Mouse (Mus musculus) ES-Bruce4 (cell line): Measurements from ENCODE around the gene Camta1. TPM values are rescaled to one million over a fixed set of nuclear protein-coding genes. Genes with fewer than 3 reads are reported as not detected.

Source experiments
- H3K27ac ChIP-seq: 2 replicates; pipeline ENCODE4 v1.5.1; 2012; ENCODE audit warnings: low read length, inconsistent platforms; ENCODE audit not compliant: insufficient read depth
- H3K27me3 ChIP-seq: 2 replicates; pipeline ENCODE4 v1.6.1; 2012; ENCODE audit warnings: mild to moderate bottlenecking, low read length, inconsistent platforms; ENCODE audit not compliant: control insufficient read depth, poor library complexity, insufficient read depth, severe bottlenecking
- H3K36me3 ChIP-seq: 2 replicates; pipeline ENCODE4 v1.6.1; 2012; ENCODE audit warnings: inconsistent platforms, mild to moderate bottlenecking, low read length, moderate library complexity; ENCODE audit not compliant: control insufficient read depth, poor library complexity, insufficient read depth, severe bottlenecking
- H3K4me1 ChIP-seq: one replicate; pipeline ENCODE4 v1.8.1; 2011; ENCODE audit warnings: low read length; ENCODE audit not compliant: control insufficient read depth, insufficient read depth
- H3K4me3 ChIP-seq: 2 replicates; pipeline ENCODE4 v1.5.1; 2011; ENCODE audit warnings: low read depth, mild to moderate bottlenecking, low read length
- H3K9ac ChIP-seq: 2 replicates; pipeline ENCODE4 v1.6.1; 2012; ENCODE audit warnings: low read depth, mild to moderate bottlenecking, inconsistent platforms; ENCODE audit not compliant: poor library complexity, severe bottlenecking
- H3K9me3 ChIP-seq: replicated peaks from 2 replicates; pipeline ENCODE4 v1.6.1; 2012; ENCODE audit warnings: mild to moderate bottlenecking, low read length, inconsistent platforms; ENCODE audit not compliant: control insufficient read depth, poor library complexity, insufficient read depth, severe bottlenecking
- CTCF ChIP-seq: IDR thresholded peaks from one replicate; pipeline ENCODE4 v1.8.1; 2011; ENCODE audit warnings: low read depth, low read length
- EP300 ChIP-seq: IDR thresholded peaks from 2 replicates; pipeline ENCODE4 v1.6.1; 2011; ENCODE audit warnings: low read depth, low read length; ENCODE audit not compliant: insufficient read depth
- POLR2A ChIP-seq: IDR thresholded peaks from one replicate; pipeline ENCODE4 v1.8.1; 2011; ENCODE audit warnings: low read length; ENCODE audit not compliant: insufficient read depth
- polyA plus RNA-seq: library from polyadenylated mRNA; stranded (reverse); fragments of >200 nt; gene quantifications from 2 replicates; pipeline ENCODE4 v1.2.4, GENCODE M21; 2011; ENCODE audit warnings: low read depth; ENCODE audit not compliant: missing spikeins, insufficient read depth, insufficient read length

Gene Camta1
- polyA plus RNA-seq, 1 experiment: 85.3 TPM

DNA sequence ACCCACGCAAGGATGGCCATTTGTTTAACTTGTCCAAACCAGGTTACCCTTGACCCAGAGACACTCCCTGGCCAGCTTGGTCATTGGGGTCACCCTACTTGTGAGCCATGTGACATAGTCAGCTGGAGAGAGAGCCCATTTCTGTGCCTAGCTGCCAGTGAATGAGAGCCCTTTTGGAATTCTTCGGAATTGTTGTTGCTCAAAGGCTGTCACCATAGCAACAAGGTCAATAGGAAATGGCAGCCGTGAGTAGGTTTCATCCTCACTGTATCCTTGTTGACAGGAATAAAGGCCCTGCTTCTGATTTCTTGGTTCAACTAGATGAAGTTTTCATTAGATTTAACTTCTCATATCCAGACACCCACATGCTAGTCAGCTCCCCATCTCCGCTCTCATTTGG lies 707.4 kb downstream of the Camta1 start:
- Histone ChIP-seq H3K4me3 (no peak overlapping the region), H3K36me3 (no peaks in the 10 kb centered on the region), H3K9me3 (no peaks in the 10 kb centered on the region), H3K27ac (no peak overlapping the region), H3K4me1 (no peaks in the 10 kb centered on the region), H3K27me3 (no peaks in the 10 kb centered on the region), H3K9ac (no peak overlapping the region)
- TF ChIP-seq EP300 (no peak), POLR2A (no peak), CTCF (no peak)

DNA sequence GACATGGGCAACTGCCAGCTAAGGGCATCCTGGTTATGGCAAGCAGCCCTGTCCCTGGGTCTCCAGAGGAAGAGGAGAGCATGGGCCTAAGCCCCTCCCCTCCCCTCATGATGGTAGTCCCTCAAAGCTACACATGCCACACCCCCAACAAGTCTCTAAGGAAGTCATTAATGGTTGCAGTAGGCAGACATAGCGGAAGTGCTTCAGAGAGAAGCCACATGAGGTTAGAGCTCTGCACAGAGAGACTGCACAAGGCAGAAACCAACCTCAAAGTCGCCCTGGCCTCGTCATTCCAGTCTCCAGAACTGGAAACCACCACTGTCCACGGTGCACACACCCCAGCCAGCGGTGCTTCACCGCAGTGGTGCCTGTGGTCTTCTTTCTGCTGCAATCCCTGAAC lies 709.7 kb downstream of the Camta1 start:
- no peak overlapping the region for H3K27ac ChIP-seq
- no peaks in the 10 kb centered on the region for H3K36me3 ChIP-seq
- H3K9me3 ChIP-seq: peaks cover 6% of the 10 kb centered on the region; the same call in 1 of the 2 replicates
- no peak overlapping the region for H3K9ac ChIP-seq
- H3K27me3 ChIP-seq: no peaks in the 10 kb centered on the region
- TF ChIP-seq POLR2A (no peak), EP300 (no peak), CTCF (no peak)
- H3K4me3 ChIP-seq: no peak overlapping the region
- H3K4me1 ChIP-seq: no peaks in the 10 kb centered on the region

DNA sequence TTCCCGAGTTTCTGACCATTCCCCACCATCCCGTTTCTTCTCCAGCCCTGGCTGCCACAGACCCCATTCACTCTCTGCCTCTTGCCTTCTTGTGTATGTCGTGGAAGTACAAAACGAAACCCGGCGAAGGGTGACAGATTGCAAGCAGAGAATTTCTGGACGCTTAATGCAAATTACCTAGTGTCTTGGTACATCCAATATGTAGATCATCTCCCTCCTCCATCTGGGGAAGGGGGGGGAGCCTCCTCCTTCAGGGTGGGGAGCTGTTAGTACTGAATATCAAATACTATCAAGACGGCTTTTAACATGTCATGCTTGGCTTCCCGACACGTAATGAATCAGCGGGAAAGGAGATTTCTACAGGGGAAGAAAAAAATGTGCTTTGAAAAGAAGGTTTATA lies 710.8 kb downstream of the Camta1 start:
- no peaks in the 10 kb centered on the region for H3K4me1 ChIP-seq
- peaks cover 6% of the 10 kb centered on the region; the same call in 1 of the 2 replicates for H3K9me3 ChIP-seq
- H3K4me3 ChIP-seq: no peak overlapping the region
- no peaks in the 10 kb centered on the region for H3K36me3 ChIP-seq
- H3K9ac ChIP-seq: no peak overlapping the region
- TF ChIP-seq POLR2A (no peak), EP300 (no peak), CTCF (no peak)
- H3K27me3 ChIP-seq: no peaks in the 10 kb centered on the region
- H3K27ac ChIP-seq: no peak overlapping the region

DNA sequence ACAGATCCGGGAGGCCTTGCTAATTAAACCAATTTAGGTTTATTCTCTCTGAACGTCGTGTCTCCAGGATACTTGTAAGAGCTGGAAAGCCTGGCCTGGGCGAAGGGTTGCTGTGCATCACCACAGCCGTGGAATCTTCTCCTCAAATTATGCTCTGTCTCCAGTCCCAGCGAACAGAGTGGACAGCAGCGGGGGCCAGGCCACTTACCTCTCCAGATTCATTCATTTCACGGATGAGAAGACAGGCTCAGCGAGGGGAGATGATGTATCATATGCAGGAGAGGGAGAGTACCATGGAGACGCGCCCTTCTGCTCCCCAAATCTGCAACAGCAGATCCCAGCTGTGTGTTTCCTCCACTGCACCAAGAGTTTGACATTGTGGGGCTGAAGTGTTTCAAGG lies 711.6 kb downstream of the Camta1 start:
- no peaks in the 10 kb centered on the region for H3K36me3 ChIP-seq
- no peak overlapping the region for H3K9ac ChIP-seq
- TF ChIP-seq EP300: no peak
- no peak for TF ChIP-seq CTCF
- no peak for TF ChIP-seq POLR2A
- H3K9me3 ChIP-seq: peaks cover 8% of the 10 kb centered on the region
- H3K27ac ChIP-seq: no peak overlapping the region
- no peaks in the 10 kb centered on the region for H3K27me3 ChIP-seq
- H3K4me1 ChIP-seq: no peaks in the 10 kb centered on the region
- no peak overlapping the region for H3K4me3 ChIP-seq

DNA sequence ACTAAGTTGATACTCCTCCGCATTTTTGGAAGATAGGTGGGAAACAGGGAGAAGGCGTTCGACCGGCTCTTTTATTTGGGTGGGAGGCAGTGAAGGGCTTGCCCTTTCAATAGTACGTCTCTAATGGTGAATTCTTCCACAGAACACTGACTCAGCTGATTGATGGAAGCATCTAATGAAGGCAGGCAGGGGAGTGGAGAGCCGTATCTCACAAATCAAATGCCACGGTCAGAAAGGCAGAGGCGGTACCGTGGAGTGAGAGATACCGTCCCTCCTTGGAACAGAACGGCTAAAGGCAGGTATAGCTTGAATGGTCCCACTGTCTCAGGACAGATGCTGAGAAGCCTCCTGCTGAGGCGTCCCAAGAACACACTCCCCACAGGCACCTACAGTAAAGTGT lies 714.1 kb downstream of the Camta1 start:
- no peak overlapping the region for H3K27ac ChIP-seq
- H3K36me3 ChIP-seq: no peaks in the 10 kb centered on the region
- TF ChIP-seq POLR2A: no peak
- no peak overlapping the region for H3K4me3 ChIP-seq
- no peaks in the 10 kb centered on the region for H3K27me3 ChIP-seq
- peaks cover 18% of the 10 kb centered on the region for H3K9me3 ChIP-seq
- no peaks in the 10 kb centered on the region for H3K4me1 ChIP-seq
- no peak overlapping the region for H3K9ac ChIP-seq

DNA sequence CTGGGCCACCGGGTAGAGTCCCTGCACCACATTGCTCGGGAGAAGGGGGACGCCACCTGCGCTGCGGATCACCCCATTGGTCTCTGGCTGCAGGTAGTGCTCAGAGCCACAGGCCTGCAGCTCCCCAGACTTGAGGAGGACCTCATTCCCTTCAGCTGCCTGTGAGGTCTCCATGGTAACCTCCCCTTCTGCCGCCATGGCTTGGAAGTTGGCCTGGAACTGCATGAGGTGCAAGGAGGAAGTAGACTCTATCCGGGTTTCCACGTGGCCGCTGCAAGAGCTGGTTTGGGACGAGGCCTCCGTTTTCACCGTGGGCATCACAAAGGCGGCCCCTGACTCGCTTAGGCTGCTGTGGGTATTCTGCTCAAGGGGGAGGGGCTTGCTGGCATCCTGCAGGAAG lies 717.6 kb downstream of the Camta1 start:
- Histone ChIP-seq H3K27ac (no peak overlapping the region), H3K9me3 (peaks cover 18% of the 10 kb centered on the region), H3K36me3 (no peaks in the 10 kb centered on the region), H3K4me1 (no peaks in the 10 kb centered on the region), H3K4me3 (no peak overlapping the region), H3K27me3 (no peaks in the 10 kb centered on the region), H3K9ac (no peak overlapping the region)
- TF ChIP-seq CTCF (no peak), POLR2A (no peak), EP300 (no peak)
